Mouse (Mus musculus): ENCODE measurements around the gene Alox15. TPM values are rescaled to one million over a fixed set of nuclear protein-coding genes. Genes with fewer than 3 reads are reported as not detected.

The Alox15 gene
- total RNA-seq, 2 experiments from 2014 or later: not detected

GRCm38 (mm10) chr11:70347861-70348260 is 4.0 kb downstream of the Alox15 start:
- intact Hi-C loops (cut with DNase I): no loop called here
- no peak for TF ChIP-seq CTCF (IDR thresholded peaks at IDR 0.05)
- Histone ChIP-seq H3K4me3 (no peak overlapping the region), H3K27ac (no peak overlapping the region)
- no peak for DNase-seq (ENCODE audit: extremely low spot score in 1 of 2, low spot score in 2 of 2)

DNA sequence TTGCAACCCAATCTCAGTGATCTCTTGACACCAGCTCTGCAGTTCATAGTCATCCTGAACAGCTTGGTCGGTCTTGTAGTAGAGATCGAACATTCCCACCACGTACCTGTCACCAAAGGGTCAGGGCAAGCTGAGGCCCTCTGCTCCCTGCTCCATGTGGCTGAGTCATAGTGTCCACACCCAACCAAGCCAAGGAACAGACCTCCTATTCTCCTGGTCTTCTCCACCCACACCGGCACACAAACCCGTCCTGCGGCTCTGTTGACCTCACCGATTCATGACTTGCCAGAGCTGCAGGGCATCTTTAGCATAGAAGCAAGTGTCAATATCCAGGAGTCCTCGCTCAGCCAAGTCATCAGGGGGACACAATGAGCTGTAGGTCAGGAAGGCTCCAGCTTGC is 6.3 kb downstream of the Alox15 start:
- no peak for TF ChIP-seq CTCF (IDR thresholded peaks at IDR 0.05)
- H3K4me3 ChIP-seq: no peak overlapping the region
- intact Hi-C loops (cut with DNase I): no loop called here
- H3K27ac ChIP-seq: no peak overlapping the region
- no peak for DNase-seq (ENCODE audit: extremely low spot score in 1 of 2, low spot score in 2 of 2)

GRCm38 (mm10) chr11:70345061-70345460 is 6.8 kb downstream of the Alox15 start:
- DNase-seq (ENCODE audit: extremely low spot score in 1 of 2, low spot score in 2 of 2): no peak
- Histone ChIP-seq H3K4me3 (no peak overlapping the region), H3K27ac (no peak overlapping the region)
- no peak for TF ChIP-seq CTCF (IDR thresholded peaks at IDR 0.05)
- intact Hi-C loops (cut with DNase I): no loop called here

DNA sequence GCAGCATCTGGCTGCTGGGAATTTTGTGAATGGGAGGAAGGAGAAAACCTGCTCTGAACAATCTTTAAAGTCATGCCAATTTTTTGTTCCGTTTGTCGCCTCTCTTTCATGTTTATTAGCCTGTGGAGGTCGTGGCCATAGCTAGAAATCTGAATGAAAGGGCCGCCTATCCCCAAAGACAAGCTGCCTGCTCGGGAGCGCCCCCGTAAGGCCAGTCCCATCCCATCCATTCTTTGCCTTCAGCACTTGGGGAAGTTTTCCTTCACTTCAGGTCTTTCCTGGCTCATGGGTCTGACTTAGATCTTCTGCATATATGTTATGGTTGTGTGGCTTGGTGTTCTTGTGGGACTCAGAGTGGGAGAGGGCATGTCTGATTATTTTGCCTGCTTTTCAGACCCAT is 12.3 kb downstream of the Alox15 start:
- intact Hi-C loops (cut with DNase I): no loop called here
- no peak overlapping the region for H3K27ac ChIP-seq
- H3K4me3 ChIP-seq: no peak overlapping the region
- TF ChIP-seq CTCF (IDR thresholded peaks at IDR 0.05): no peak; the same call in 1 of the 2 replicates
- no peak for DNase-seq (ENCODE audit: extremely low spot score in 1 of 2, low spot score in 2 of 2)

DNA sequence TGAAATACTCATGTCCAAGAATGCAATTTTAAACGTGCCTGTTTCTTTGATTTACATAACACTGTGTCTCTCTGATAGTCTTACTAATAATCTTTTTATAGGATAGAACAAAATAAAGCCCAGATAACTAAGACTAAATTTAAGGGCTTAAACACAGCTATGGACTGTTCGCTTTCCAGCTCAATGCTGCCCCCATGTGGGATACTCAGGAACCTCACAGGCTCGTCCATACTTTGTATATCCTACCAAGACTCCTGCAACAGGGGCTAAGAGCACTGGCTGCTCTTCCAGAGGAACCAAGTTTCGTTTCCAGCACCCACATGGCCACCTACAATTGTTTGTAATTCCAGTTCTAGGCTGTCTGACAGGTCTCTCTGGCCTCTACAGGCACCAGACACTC is 17.4 kb downstream of the Alox15 start:
- intact Hi-C loops (cut with DNase I): no loop called here
- DNase-seq (ENCODE audit: extremely low spot score in 1 of 2, low spot score in 2 of 2): peak; percentile 32 to 64
- peak; percentile 77 for TF ChIP-seq CTCF (IDR thresholded peaks at IDR 0.05)
- H3K27ac ChIP-seq: no peak overlapping the region
- no peak overlapping the region for H3K4me3 ChIP-seq

GRCm38 (mm10) chr11:70324726-70325125 is 27.1 kb downstream of the Alox15 start:
- TF ChIP-seq CTCF (IDR thresholded peaks at IDR 0.05): no peak
- Histone ChIP-seq H3K4me3 (no peak overlapping the region), H3K27ac (no peak overlapping the region)
- intact Hi-C loops (cut with DNase I): no loop called here
- no peak for DNase-seq (ENCODE audit: extremely low spot score in 1 of 2, low spot score in 2 of 2)

DNA sequence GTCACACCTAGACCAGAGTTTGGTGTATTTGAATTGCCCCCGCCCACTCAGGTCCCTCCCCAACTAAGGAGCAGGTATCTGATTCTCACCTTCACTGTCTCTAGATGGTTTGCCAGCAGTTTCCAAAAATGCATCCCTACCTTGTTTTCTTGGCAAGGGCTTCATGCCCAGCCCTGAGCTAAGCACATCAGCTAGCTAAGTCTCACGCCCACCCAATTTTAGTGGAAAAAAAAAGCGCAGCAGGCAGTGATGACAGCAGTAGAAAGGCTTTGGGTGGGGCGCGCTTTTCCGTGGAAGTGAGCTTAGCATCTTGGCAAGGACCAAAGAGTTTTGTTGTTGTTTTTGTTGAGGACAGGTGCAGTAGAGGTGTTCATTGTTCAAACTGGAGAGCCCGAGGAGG is 29.3 kb downstream of the Alox15 start, which contains the start of gene Alox12e:
Gene Alox12e (minus strand): TSS at position 101 of the 400 bp plus-strand sequence.
- Histone ChIP-seq H3K4me3 (no peak within 1 kb of the TSS), H3K27ac (no peak within 1 kb of the TSS)
- intact Hi-C loops (cut with DNase I): no loop called here
- no peak for DNase-seq (ENCODE audit: extremely low spot score in 1 of 2, low spot score in 2 of 2)
- no peak for TF ChIP-seq CTCF (IDR thresholded peaks at IDR 0.05)

GRCm38 (mm10) chr11:70321664-70322063 is 30.2 kb downstream of the Alox15 start:
- Histone ChIP-seq H3K27ac (no peak overlapping the region), H3K4me3 (no peak overlapping the region)
- intact Hi-C loops (cut with DNase I): no loop called here
- TF ChIP-seq CTCF (IDR thresholded peaks at IDR 0.05): peak; percentile 72
- peak in 1 of 2 experiments; percentile 37 for DNase-seq (ENCODE audit: extremely low spot score in 1 of 2, low spot score in 2 of 2)

DNA sequence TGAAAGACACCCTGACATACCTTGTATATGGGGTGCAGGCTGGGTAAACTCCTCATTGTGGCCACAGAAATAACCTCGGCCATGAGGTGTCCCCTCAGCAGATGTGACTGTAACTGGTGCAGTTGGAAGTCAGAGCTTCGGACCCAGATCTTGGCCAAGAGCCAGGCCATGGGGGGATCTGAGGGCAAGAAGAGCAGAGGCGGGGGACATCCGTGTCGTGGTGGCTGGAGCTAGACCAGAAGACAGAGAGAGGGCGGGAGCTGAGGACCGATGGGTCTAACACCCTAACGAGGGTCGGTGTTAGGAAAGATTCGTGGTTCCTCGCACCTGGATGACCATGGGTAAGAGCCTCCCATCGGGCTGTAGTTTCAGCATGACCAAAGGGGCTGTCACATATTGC is 32.2 kb downstream of the Alox15 start:
- no peak for TF ChIP-seq CTCF (IDR thresholded peaks at IDR 0.05)
- no peak overlapping the region for H3K27ac ChIP-seq
- no peak for DNase-seq (ENCODE audit: extremely low spot score in 1 of 2, low spot score in 2 of 2)
- intact Hi-C loops (cut with DNase I): no loop called here
- no peak overlapping the region for H3K4me3 ChIP-seq

GRCm38 (mm10) chr11:70313833-70314232 is 38.0 kb downstream of the Alox15 start:
- intact Hi-C loops (cut with DNase I): no loop called here
- no peak for DNase-seq (ENCODE audit: extremely low spot score in 1 of 2, low spot score in 2 of 2)
- TF ChIP-seq CTCF (IDR thresholded peaks at IDR 0.05): peak; percentile 66
- Histone ChIP-seq H3K27ac (no peak overlapping the region), H3K4me3 (no peak overlapping the region)

GRCm38 (mm10) chr11:70309341-70309740 is 42.5 kb downstream of the Alox15 start:
- Histone ChIP-seq H3K4me3 (no peak overlapping the region), H3K27ac (no peak overlapping the region)
- DNase-seq (ENCODE audit: extremely low spot score in 1 of 2, low spot score in 2 of 2): peak; percentile 19 to 25
- peak; percentile 81 for TF ChIP-seq CTCF (IDR thresholded peaks at IDR 0.05)
- intact Hi-C loops (cut with DNase I): loop anchor here (2.0 kb wide), 1 partner anchor 63 kb away; no protein-coding TSS in a partner anchor

DNA sequence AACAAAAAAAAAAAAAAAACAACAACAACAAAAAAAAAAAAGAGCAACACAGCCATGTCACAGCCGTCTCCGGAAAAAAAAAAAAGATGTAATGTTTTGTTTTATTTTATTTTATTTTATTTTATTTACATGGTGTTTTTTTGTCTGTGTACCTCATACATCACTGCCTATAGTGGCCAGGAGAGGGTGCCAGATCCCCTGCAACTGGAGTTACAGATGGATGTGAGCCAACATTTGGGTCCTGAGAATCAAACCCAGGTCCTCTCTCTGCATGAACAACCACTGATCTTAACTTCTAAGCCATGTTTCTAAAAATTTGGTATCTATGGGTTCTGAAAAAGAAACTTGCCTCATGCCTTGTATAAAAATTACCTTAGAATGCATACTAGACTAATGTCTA is 43.5 kb downstream of the Alox15 start:
- Histone ChIP-seq H3K4me3 (no peak overlapping the region), H3K27ac (no peak overlapping the region)
- intact Hi-C loops (cut with DNase I): loop anchor here (2.0 kb wide), 1 partner anchor 61 kb away; no protein-coding TSS in a partner anchor
- peak; percentile 20 for TF ChIP-seq CTCF (IDR thresholded peaks at IDR 0.05)
- DNase-seq (ENCODE audit: extremely low spot score in 1 of 2, low spot score in 2 of 2): no peak

GRCm38 (mm10) chr11:70306159-70306558 is 45.7 kb downstream of the Alox15 start:
- no peak overlapping the region for H3K4me3 ChIP-seq
- intact Hi-C loops (cut with DNase I): no loop called here
- no peak for DNase-seq (ENCODE audit: extremely low spot score in 1 of 2, low spot score in 2 of 2)
- no peak overlapping the region for H3K27ac ChIP-seq
- TF ChIP-seq CTCF (IDR thresholded peaks at IDR 0.05): no peak

Data from left cerebral cortex, adult 2 months (tissue).